Mouse (Mus musculus) forebrain, postnatal 0 days (tissue): ENCODE data around the gene Zfp503. TPM values are rescaled to one million over a fixed set of nuclear protein-coding genes. Genes with fewer than 3 reads are reported as not detected.

Experiments
- ATAC-seq: fragments of 200-750 bp; cut with Nextera tagmentation; 2 replicates; pipeline ENCODE4 v1.8.0; 2017; ENCODE audit warnings: mild to moderate bottlenecking, moderate library complexity
- DNase-seq: peaks from one replicate; pipeline ENCODE4 v3.0.0-alpha.2; 2015
- H3K27ac ChIP-seq: fragments of 300-500 bp; sonication (generic); 2 replicates; pipeline ENCODE4 v1.5.1; 2014; ENCODE audit warnings: low read depth, mild to moderate bottlenecking, antibody characterized with exemption, low read length, moderate library complexity, mixed read lengths
- H3K27me3 ChIP-seq: fragments of 300-500 bp; sonication (generic); 2 replicates; pipeline ENCODE4 v1.6.1; 2014; ENCODE audit warnings: mild to moderate bottlenecking, low read length, mixed read lengths; ENCODE audit not compliant: insufficient read depth
- H3K36me3 ChIP-seq: fragments of 300-500 bp; sonication (generic); 2 replicates; pipeline ENCODE4 v1.6.1; 2014; ENCODE audit warnings: mild to moderate bottlenecking, moderate library complexity; ENCODE audit not compliant: insufficient read depth
- H3K4me1 ChIP-seq: fragments of 300-500 bp; sonication (generic); 2 replicates; pipeline ENCODE4 v1.6.1; 2014; ENCODE audit warnings: antibody characterized with exemption; ENCODE audit not compliant: insufficient read depth
- H3K4me2 ChIP-seq: fragments of 300-500 bp; sonication (generic); 2 replicates; pipeline ENCODE4 v1.6.1; 2014; ENCODE audit warnings: low read depth, mild to moderate bottlenecking, moderate library complexity
- H3K4me3 ChIP-seq: fragments of 300-500 bp; sonication (generic); 2 replicates; pipeline ENCODE4 v1.5.1; 2014; ENCODE audit warnings: low read depth, low read length, mixed read lengths
- H3K9ac ChIP-seq: fragments of 300-500 bp; sonication (generic); 2 replicates; pipeline ENCODE4 v1.6.1; 2014; ENCODE audit warnings: mild to moderate bottlenecking
- H3K9me3 ChIP-seq: fragments of 300-500 bp; sonication (generic); 2 replicates; pipeline ENCODE4 v1.6.1; 2016; ENCODE audit warnings: low read length
- CTCF ChIP-seq: sonication (generic); IDR thresholded peaks from 2 replicates; pipeline ENCODE4 v1.5.1; 2016; ENCODE audit warnings: antibody characterized with exemption, control low read depth, low read depth
- WGBS: fragments of 180-500 bp; shearing (Covaris S2); extraction: QIAGEN DNeasy Blood & Tissue Kit; methylation state at CpG from one replicate; pipeline ENCODE4 v1.1.7; 2014; 5-methylcytosine and 5-hydroxymethylcytosine counted together
- polyA plus RNA-seq: library from polyadenylated mRNA; unstranded; fragments of >200 nt; fragmentation: Nextera tagmentation; extraction: Ambion mirVana; gene quantifications from 2 replicates; pipeline ENCODE4 v1.2.1, GENCODE M21; 2015
- total RNA-seq: library from RNA; depleted of rRNA; stranded (reverse); fragments of >200 nt; gene quantifications from 2 replicates; pipeline ENCODE4 v1.2.3, GENCODE M21; 2014; rRNA removed

Gene Zfp503
- total RNA-seq (7.7 and 8.7 TPM in 2 replicates), polyA plus RNA-seq (3.9 and 5.0 TPM in 2 replicates)

GRCm38 (mm10) chr14:21989291-21989913 lies at the start of gene Zfp503:
TSS of gene Zfp503 (minus strand) at chr14:21989601.
- H3K4me1 ChIP-seq: peaks cover 5% of the 10 kb centered on the region
- 2% methylated on average over 37 of the region's 37 CpGs for WGBS
- peak; percentile 53 for DNase-seq

DNA sequence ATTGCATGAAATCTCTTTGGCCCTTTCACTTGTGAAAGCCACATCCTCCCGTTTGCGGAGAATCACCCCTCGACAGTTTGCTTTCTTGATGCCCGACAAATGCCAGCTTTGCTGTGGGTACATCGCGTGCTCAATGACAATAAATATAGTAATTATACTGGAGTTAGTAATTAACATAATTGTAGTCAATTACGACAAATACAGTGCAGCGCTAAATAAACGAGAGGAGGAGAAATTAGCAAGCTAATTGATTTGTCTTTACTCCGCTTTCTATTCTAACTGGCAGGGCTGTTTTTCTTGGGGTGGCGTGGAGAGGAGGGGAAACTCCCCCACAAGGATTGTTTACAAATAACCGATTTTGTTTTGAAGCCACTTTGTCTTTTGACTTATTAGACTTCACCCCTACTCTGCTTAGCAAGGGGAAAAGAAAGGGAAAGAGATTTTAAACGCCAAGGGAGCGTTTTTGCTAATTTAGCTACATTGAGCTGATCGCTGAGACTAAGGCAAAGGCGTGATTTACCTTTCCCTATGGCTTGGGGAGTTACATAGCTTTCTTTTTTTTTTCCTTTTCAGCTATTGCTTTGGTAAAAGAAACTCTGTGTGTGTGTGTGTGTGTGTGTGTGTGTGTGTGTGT lies 48.2 kb upstream of the Zfp503 start:
- peak; percentile 64 for DNase-seq
- TF ChIP-seq CTCF: no peak
- no peak overlapping the region for H3K4me3 ChIP-seq
- H3K27me3 ChIP-seq: peaks cover 49% of the 10 kb centered on the region
- no peaks in the 10 kb centered on the region; the same call in 1 of the 2 replicates for H3K4me1 ChIP-seq
- no peaks in the 10 kb centered on the region for H3K9me3 ChIP-seq
- H3K4me2 ChIP-seq: 0 out of 2 replicates have a peak overlapping the region, but pooled peaks have one; percentile 2
- H3K27ac ChIP-seq: peak overlapping the region; percentile 47; the same call in 1 of the 2 replicates
- 20% methylated on average over 16 of the region's 16 CpGs for WGBS
- peak; percentile 57; the same call in 1 of the 2 replicates for ATAC-seq
- H3K36me3 ChIP-seq: no peaks in the 10 kb centered on the region
- H3K9ac ChIP-seq: no peak overlapping the region

More at GRCm38 (mm10) chr14:21989291-21989913, at the start of gene Zfp503:
- Histone ChIP-seq H3K4me3 (peak within 1 kb of the TSS; percentile 59), H3K27ac (peak within 1 kb of the TSS; percentile 66), H3K9me3 (no peaks in the 10 kb centered on the region), H3K9ac (peak within 1 kb of the TSS; percentile 40), H3K27me3 (peaks cover 72% of the 10 kb centered on the region), H3K4me2 (peak within 1 kb of the TSS; percentile 96), H3K36me3 (no peaks in the 10 kb centered on the region)
- no peak for ATAC-seq
- peak; percentile 36 for TF ChIP-seq CTCF

DNA sequence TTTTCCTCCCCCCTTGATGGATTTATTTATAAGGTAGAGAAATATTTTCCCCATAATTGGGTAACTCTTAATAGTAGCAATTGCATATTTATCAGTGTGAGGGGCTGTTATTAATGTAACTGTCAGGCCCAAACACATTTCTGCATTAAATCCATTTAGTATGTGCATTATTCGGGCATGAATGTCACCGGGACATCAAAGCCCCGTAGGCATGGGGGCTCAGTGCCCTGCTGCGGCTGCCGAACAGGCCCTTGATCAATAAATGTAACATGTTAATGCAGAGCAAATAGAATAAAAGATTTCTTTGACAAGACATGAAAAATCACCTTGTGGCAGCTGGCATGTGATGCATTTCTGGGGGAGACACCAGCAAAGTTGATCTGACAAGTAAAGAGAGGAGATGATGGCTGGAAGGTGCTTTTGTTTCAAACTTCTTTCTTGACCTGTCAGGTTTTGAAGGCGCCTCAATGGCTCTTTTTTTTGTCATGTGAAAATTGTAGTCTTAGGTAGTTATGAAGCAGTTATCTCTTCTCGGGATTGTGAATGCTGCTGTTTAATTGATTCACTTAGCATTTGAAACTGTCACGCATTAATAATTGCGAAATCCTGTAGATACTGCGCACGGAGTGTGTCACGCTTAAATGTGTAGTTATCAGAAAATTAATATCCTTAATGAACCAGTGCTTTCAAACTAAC lies 47.5 kb upstream of the Zfp503 start:
- WGBS: 28% methylated on average over 12 of the region's 12 CpGs
- Histone ChIP-seq H3K4me1 (no peaks in the 10 kb centered on the region; the same call in 1 of the 2 replicates), H3K27me3 (peaks cover 49% of the 10 kb centered on the region), H3K36me3 (no peaks in the 10 kb centered on the region), H3K9me3 (no peaks in the 10 kb centered on the region), H3K4me2 (0 out of 2 replicates have a peak overlapping the region, but pooled peaks have one; percentile 2), H3K27ac (no peak overlapping the region), H3K4me3 (no peak overlapping the region), H3K9ac (no peak overlapping the region)
- ATAC-seq (peak; percentile 81; the same call in 1 of the 2 replicates), DNase-seq (no peak)
- TF ChIP-seq CTCF: no peak

GRCm38 (mm10) chr14:22036338-22036737 lies 46.9 kb upstream of the Zfp503 start:
- no peak for TF ChIP-seq CTCF
- Histone ChIP-seq H3K4me3 (no peak overlapping the region), H3K9ac (no peak overlapping the region), H3K36me3 (no peaks in the 10 kb centered on the region), H3K4me1 (no peaks in the 10 kb centered on the region; the same call in 1 of the 2 replicates), H3K27me3 (peaks cover 44% of the 10 kb centered on the region), H3K27ac (no peak overlapping the region), H3K4me2 (no peak overlapping the region), H3K9me3 (no peaks in the 10 kb centered on the region)
- WGBS: 28% methylated on average over 6 of the region's 6 CpGs
- ATAC-seq (no peak), DNase-seq (no peak)

DNA sequence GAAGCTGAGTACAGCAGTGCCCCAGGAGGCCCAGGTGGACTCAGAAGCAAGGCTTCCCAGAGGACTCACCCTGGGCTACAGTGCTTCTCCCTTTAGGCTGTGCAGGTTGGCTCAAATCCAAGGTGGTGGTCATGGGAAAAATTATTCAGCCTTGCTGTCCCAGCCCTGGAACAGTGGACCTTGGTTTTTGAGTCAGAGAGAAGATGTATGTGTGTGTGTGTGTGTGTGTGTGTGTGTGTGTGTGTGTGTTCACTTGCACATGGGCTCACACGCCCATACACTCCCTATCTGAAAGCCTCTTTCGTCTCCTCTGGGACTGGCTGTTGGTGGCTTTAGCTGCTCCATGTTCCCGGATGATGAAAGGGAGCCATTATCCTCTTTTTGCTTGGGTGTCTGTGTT lies 46.5 kb upstream of the Zfp503 start:
- ATAC-seq (no peak), DNase-seq (no peak)
- Histone ChIP-seq H3K9me3 (no peaks in the 10 kb centered on the region), H3K27ac (no peak overlapping the region), H3K27me3 (peaks cover 40% of the 10 kb centered on the region), H3K36me3 (no peaks in the 10 kb centered on the region), H3K4me3 (no peak overlapping the region), H3K4me2 (no peak overlapping the region), H3K9ac (no peak overlapping the region), H3K4me1 (no peaks in the 10 kb centered on the region; the same call in 1 of the 2 replicates)
- TF ChIP-seq CTCF: no peak
- WGBS: 30% methylated on average over 3 of the region's 3 CpGs

DNA sequence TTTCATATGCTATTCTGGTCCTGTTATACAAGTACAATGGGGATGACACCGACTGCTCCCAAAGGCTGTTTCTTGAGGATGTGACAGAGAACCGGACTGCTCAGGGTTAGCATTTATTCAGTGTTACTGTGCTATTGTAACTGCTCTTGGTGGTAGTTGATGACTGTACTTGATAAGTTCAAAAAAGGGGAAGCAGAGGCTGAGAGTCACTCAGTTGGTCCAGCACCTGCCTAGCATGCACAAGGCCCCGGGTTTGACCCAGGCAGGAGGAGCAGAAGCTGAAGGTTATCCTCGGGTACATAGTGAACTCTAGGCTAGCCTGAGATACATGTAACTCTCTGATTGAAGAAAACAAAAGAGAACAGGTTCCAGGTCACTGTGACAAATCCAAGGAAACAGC lies 34.1 kb upstream of the Zfp503 start:
- H3K27me3 ChIP-seq: peaks cover 16% of the 10 kb centered on the region
- H3K4me3 ChIP-seq: no peak overlapping the region
- no peak overlapping the region for H3K9ac ChIP-seq
- no peaks in the 10 kb centered on the region for H3K9me3 ChIP-seq
- H3K27ac ChIP-seq: no peak overlapping the region
- 78% methylated on average over 4 of the region's 4 CpGs for WGBS
- no peak overlapping the region for H3K4me2 ChIP-seq
- ATAC-seq: no peak
- no peak for TF ChIP-seq CTCF
- no peaks in the 10 kb centered on the region for H3K36me3 ChIP-seq
- DNase-seq: no peak
- peaks cover 4% of the 10 kb centered on the region; the same call in 1 of the 2 replicates for H3K4me1 ChIP-seq
